Mouse (Mus musculus): ENCODE measurements around the gene Exoc8.

- TF ChIP-seq CTCF (conservative IDR thresholded peaks at IDR 0.05; ENCODE audit: low read length) (no peak), NANOG (IDR thresholded peaks at IDR 0.05; ENCODE audit: borderline replicate concordance, low read length) (no peak)
Observed at GRCm38 (mm10) chr8:124898251-124898905, 873 bp upstream of the Exoc8 start.

All from E14TG2a.4 (cell line).